In genomic region chr2:10373508-10374206, GRCm38 (mm10) we compare ENCODE assay signal across 8 mouse cellular contexts. TPM values are rescaled to one million over a fixed set of nuclear protein-coding genes. Genes with fewer than 3 reads are reported as not detected.
DNase-seq lines count a peak whose midpoint lies in the region; ATAC-seq and TF ChIP-seq lines count a peak whose summit lies in the region.

No protein-coding gene starts in this region.

- H3K4me1 ChIP-seq in lung, adult 2 months (ENCODE audit: control insufficient read depth, insufficient read depth, low read length), result peaks cover 8% of the 10 kb centered on the region
- H3K4me1 ChIP-seq in bone marrow macrophage, adult 2 months (ENCODE audit: control insufficient read depth, insufficient read depth, low read length), result 0 out of 2 replicates have a peak, but pooled peaks cover 5% of the 10 kb centered on the region
- peaks cover 14% of the 10 kb centered on the region for H3K4me1 ChIP-seq in heart, embryonic 16.5 days (ENCODE audit: control insufficient read depth, insufficient read depth, low read length)
- H3K4me1 ChIP-seq in liver, embryonic 12.5 days, result peaks cover 18% of the 10 kb centered on the region

- H3K36me3 ChIP-seq in heart, embryonic 16.5 days (ENCODE audit: control insufficient read depth, insufficient read depth), result no peaks in the 10 kb centered on the region
- no peaks in the 10 kb centered on the region for H3K36me3 ChIP-seq in liver, embryonic 12.5 days

- no peak overlapping the region for H3K27ac ChIP-seq in bone marrow macrophage, adult 2 months (ENCODE audit: insufficient read depth, low read depth, low read length)
- H3K27ac ChIP-seq in heart, embryonic 16.5 days (ENCODE audit: low read length), result no peak overlapping the region
- no peak overlapping the region for H3K27ac ChIP-seq in liver, embryonic 12.5 days

- DNase-seq in lung, adult 2 months, result no peak
- DNase-seq in lung, postnatal 4 days, result no peak
- DNase-seq in retina, embryonic 14.5 days (ENCODE audit: low spot score), result peak; percentile 54
- DNase-seq in layer of hippocampus, adult 8-10 months (ENCODE audit: low spot score in 2 of 2), result no peak
- DNase-seq in layer of hippocampus, adult 11-12 months (ENCODE audit: low spot score), result no peak

- peak overlapping the region; percentile 99 for H3K4me2 ChIP-seq in heart, embryonic 16.5 days (ENCODE audit: low read depth, low read length)
- peak overlapping the region; percentile 84 for H3K4me2 ChIP-seq in liver, embryonic 12.5 days

- no peak for TF ChIP-seq CTCF in lung, adult 2 months (IDR thresholded peaks at IDR 0.05; ENCODE audit: insufficient read depth, low read length)
- TF ChIP-seq CTCF in bone marrow macrophage, adult 2 months (IDR thresholded peaks at IDR 0.05; ENCODE audit: low read depth, low read length), result no peak

- 0 out of 2 replicates have a peak, but pooled peaks cover 4% of the 10 kb centered on the region for H3K9me3 ChIP-seq in heart, embryonic 16.5 days (replicated peaks; ENCODE audit: control insufficient read depth, low read length)
- no peaks in the 10 kb centered on the region for H3K9me3 ChIP-seq in liver, embryonic 12.5 days (replicated peaks)

- H3K27me3 ChIP-seq in heart, embryonic 16.5 days (ENCODE audit: control insufficient read depth, insufficient read depth, low read length), result peaks cover 46% of the 10 kb centered on the region
- peaks cover 79% of the 10 kb centered on the region for H3K27me3 ChIP-seq in liver, embryonic 12.5 days (replicated peaks)

- no peak for ATAC-seq in heart, embryonic 16.5 days (replicated peaks; ENCODE audit: extremely low read depth, insufficient read depth, low FRiP score)
- ATAC-seq in liver, embryonic 12.5 days, result no peak

- no peak for TF ChIP-seq POLR2A in lung, adult 2 months (IDR thresholded peaks at IDR 0.05; ENCODE audit: borderline replicate concordance, extremely low read depth, low read depth, low read length)
- no peak for TF ChIP-seq POLR2A in bone marrow macrophage, adult 2 months (IDR thresholded peaks at IDR 0.05; ENCODE audit: borderline replicate concordance, low read depth, low read length)

- peak overlapping the region; percentile 70 for H3K9ac ChIP-seq in heart, embryonic 16.5 days (ENCODE audit: low read length)
- no peak overlapping the region for H3K9ac ChIP-seq in liver, embryonic 12.5 days

- WGBS in lung, adult 2 months, result under 1% methylated on average over 30 of the region's 30 CpGs
- WGBS in heart, embryonic 16.5 days, result under 1% methylated on average over 30 of the region's 30 CpGs
- under 1% methylated on average over 30 of the region's 30 CpGs for WGBS in liver, embryonic 12.5 days (ENCODE audit: insufficient replicate concordance)

- H3K4me3 ChIP-seq in lung, adult 2 months (replicated peaks; ENCODE audit: extremely low read depth, low read depth, low read length), result peak overlapping the region; percentile 60
- H3K4me3 ChIP-seq in bone marrow macrophage, adult 2 months (ENCODE audit: insufficient read depth, low read length), result peak overlapping the region; percentile 48
- peak overlapping the region; percentile 66 for H3K4me3 ChIP-seq in heart, embryonic 16.5 days (ENCODE audit: low read length)
- H3K4me3 ChIP-seq in liver, embryonic 12.5 days, result peak overlapping the region; percentile 61

RNA-seq across cellular contexts. Expression of gene Sfmbt2, which starts 3.3 kb away (rescaled TPM):
- polyA plus RNA-seq in lung, adult 2 months (2012; rRNA removed), result 0.42 and 0.46 TPM in 2 replicates
- polyA plus RNA-seq in bone marrow macrophage, adult 2 months (2012; ENCODE audit: insufficient read depth, insufficient read length, missing spikeins), result 0.28 and 0.52 TPM in 2 replicates
- 1.2 and 1.3 TPM in 2 replicates for polyA plus RNA-seq in heart, embryonic 16.5 days (2015; fragmentation: Nextera tagmentation; extraction: Ambion mirVana)
- polyA plus RNA-seq in liver, embryonic 12.5 days (2016; fragmentation: Nextera tagmentation; extraction: Ambion mirVana), result 0.68 and 1.1 TPM in 2 replicates
- 1 to 10 TPM; 2.7 to 5.9 (median 4.5) TPM for total RNA-seq in layer of hippocampus, adult 8-10 months (2022)
